Mouse (Mus musculus): ENCODE data around the gene Rcc1l. TPM values are rescaled to one million over a fixed set of nuclear protein-coding genes. Genes with fewer than 3 reads are reported as not detected.

Rcc1l gene
- 10 to 100 TPM; 29.3 to 30.2 TPM for total RNA-seq (2021)

GRCm38 (mm10) chr5:134176169-134176881, at the start of gene Rcc1l:
Gene Rcc1l, minus strand, starts transcription at chr5:134176774.
- peak; percentile 81 to 84 for DNase-seq
- intact Hi-C loops (cut with DNase I): no loop called here

- DNase-seq: no peak
- intact Hi-C loops (cut with DNase I): no loop called here
Observed at GRCm38 (mm10) chr5:134225110-134225901, 48.7 kb upstream of the Rcc1l start.

GRCm38 (mm10) chr5:134221708-134222150, 45.2 kb upstream of the Rcc1l start:
- no peak for DNase-seq
- intact Hi-C loops (cut with DNase I): no loop called here

- DNase-seq: no peak
- intact Hi-C loops (cut with DNase I): no loop called here
Observed at GRCm38 (mm10) chr5:134221278-134221677, 44.7 kb upstream of the Rcc1l start.

- intact Hi-C loops (cut with DNase I): no loop called here
- no peak for DNase-seq
Observed at GRCm38 (mm10) chr5:134217900-134218299, 41.3 kb upstream of the Rcc1l start.

- intact Hi-C loops (cut with DNase I): no loop called here
- no peak for DNase-seq
Observed at GRCm38 (mm10) chr5:134214021-134214806, 37.6 kb upstream of the Rcc1l start.

GRCm38 (mm10) chr5:134209931-134210554, 33.5 kb upstream of the Rcc1l start:
- no peak for DNase-seq
- intact Hi-C loops (cut with DNase I): no loop called here

- intact Hi-C loops (cut with DNase I): no loop called here
- DNase-seq: no peak
Observed at GRCm38 (mm10) chr5:134206721-134207120, 30.1 kb upstream of the Rcc1l start.

GRCm38 (mm10) chr5:134193664-134194063, 17.1 kb upstream of the Rcc1l start:
- no peak for DNase-seq
- intact Hi-C loops (cut with DNase I): no loop called here

GRCm38 (mm10) chr5:134188571-134188970, 12.0 kb upstream of the Rcc1l start:
- DNase-seq: no peak
- intact Hi-C loops (cut with DNase I): loop anchor here (2.0 to 10.0 kb wide), 2 partner anchors 40 to 126 kb away; partner anchors contain the start of genes Gtf2i and Ncf1

- peak; percentile 41 to 67 for DNase-seq
- intact Hi-C loops (cut with DNase I): loop anchor here (10.0 kb wide), 1 partner anchor 128 kb away; the partner anchor contains the start of gene Gtf2i
Observed at GRCm38 (mm10) chr5:134186961-134187731, 10.6 kb upstream of the Rcc1l start.

- no peak for DNase-seq
- intact Hi-C loops (cut with DNase I): loop anchor here (10.0 kb wide), 1 partner anchor 129 kb away; the partner anchor contains the start of gene Gtf2i
Observed at GRCm38 (mm10) chr5:134186059-134186458, 9.5 kb upstream of the Rcc1l start.

GRCm38 (mm10) chr5:134183880-134184808, 7.6 kb upstream of the Rcc1l start, which contains the start of gene Gtf2ird2:
Gene Gtf2ird2, plus strand, starts transcription at chr5:134184019.
- intact Hi-C loops (cut with DNase I): loop anchor here (10.0 kb wide), 1 partner anchor 131 kb away; the partner anchor contains the start of gene Gtf2i
- DNase-seq: peak; percentile 96 to 99

GRCm38 (mm10) chr5:134183162-134183561, 6.6 kb upstream of the Rcc1l start:
- intact Hi-C loops (cut with DNase I): loop anchor here (10.0 kb wide), 1 partner anchor 132 kb away; the partner anchor contains the start of gene Gtf2i
- DNase-seq: peak in 1 of 2 experiments; percentile 25

GRCm38 (mm10) chr5:134182735-134183134, 6.2 kb upstream of the Rcc1l start:
- peak; percentile 23 to 34 for DNase-seq
- intact Hi-C loops (cut with DNase I): loop anchor here (10.0 kb wide), 1 partner anchor 132 kb away; the partner anchor contains the start of gene Gtf2i

- DNase-seq: no peak
- intact Hi-C loops (cut with DNase I): loop anchor here (10.0 kb wide), 1 partner anchor 133 kb away; the partner anchor contains the start of gene Gtf2i
Observed at GRCm38 (mm10) chr5:134182172-134182571, 5.6 kb upstream of the Rcc1l start.

- peak; percentile 82 to 85 for DNase-seq
- intact Hi-C loops (cut with DNase I): loop anchor here (2.0 to 10.0 kb wide), 3 partner anchors 135 to 305 kb away; partner anchors contain the start of gene Gtf2i
Observed at GRCm38 (mm10) chr5:134179871-134180270, 3.3 kb upstream of the Rcc1l start.

- no peak for DNase-seq
- intact Hi-C loops (cut with DNase I): no loop called here
Observed at GRCm38 (mm10) chr5:134178536-134178935, 2.0 kb upstream of the Rcc1l start.
